Mouse (Mus musculus) limb, embryonic 11.5 days (tissue): Measurements from ENCODE around the gene Mpl. TPM values are rescaled to one million over a fixed set of nuclear protein-coding genes. Genes with fewer than 3 reads are reported as not detected.
A peak's percentile ranks its signal among the peaks of the same experiment; 100 is the strongest.

Source experiments
- ATAC-seq: fragments of 200-750 bp; cut with Nextera tagmentation; 2 replicates; pipeline ENCODE4 v1.8.0; 2017; ENCODE audit warnings: low read depth; ENCODE audit not compliant: insufficient number of reproducible peaks, low FRiP score, low TSS enrichment
- DNase-seq: peaks from one replicate; pipeline ENCODE4 v3.0.0-alpha.2; 2015; ENCODE audit warnings: low spot score
- H3K27ac ChIP-seq: fragments of 300-500 bp; sonication (generic); replicated peaks from 2 replicates; pipeline ENCODE4 v1.5.1; 2014; ENCODE audit warnings: low read depth, mild to moderate bottlenecking, low read length
- H3K27me3 ChIP-seq: fragments of 300-500 bp; sonication (generic); 2 replicates; pipeline ENCODE4 v1.6.1; 2014; ENCODE audit warnings: mild to moderate bottlenecking, low read length, mixed read lengths; ENCODE audit not compliant: control insufficient read depth, insufficient read depth
- H3K36me3 ChIP-seq: fragments of 300-500 bp; sonication (generic); 2 replicates; pipeline ENCODE4 v1.6.1; 2014; ENCODE audit warnings: mild to moderate bottlenecking, low read length, moderate library complexity, mixed read lengths; ENCODE audit not compliant: control insufficient read depth, insufficient read depth
- H3K4me1 ChIP-seq: fragments of 300-500 bp; sonication (generic); 2 replicates; pipeline ENCODE4 v1.6.1; 2014; ENCODE audit warnings: low read length, mixed read lengths; ENCODE audit not compliant: control insufficient read depth, insufficient read depth
- H3K4me2 ChIP-seq: fragments of 300-500 bp; sonication (generic); 2 replicates; pipeline ENCODE4 v1.6.1; 2014; ENCODE audit warnings: low read depth, mild to moderate bottlenecking, moderate library complexity; ENCODE audit not compliant: severe bottlenecking
- H3K4me3 ChIP-seq: fragments of 300-500 bp; sonication (generic); 2 replicates; pipeline ENCODE4 v1.5.1; 2014; ENCODE audit warnings: low read depth, low read length
- H3K9ac ChIP-seq: fragments of 300-500 bp; sonication (generic); 2 replicates; pipeline ENCODE4 v1.6.1; 2014; ENCODE audit warnings: mild to moderate bottlenecking, low read length
- H3K9me3 ChIP-seq: fragments of 300-500 bp; sonication (generic); 2 replicates; pipeline ENCODE4 v1.6.1; 2016; ENCODE audit warnings: low read length; ENCODE audit not compliant: control insufficient read depth
- WGBS: fragments of 180-500 bp; shearing (Covaris S2); extraction: QIAGEN DNeasy Blood & Tissue Kit; methylation state at CpG from one replicate; pipeline ENCODE4 v1.1.7; 2014; 5-methylcytosine and 5-hydroxymethylcytosine counted together
- polyA plus RNA-seq: library from polyadenylated mRNA; unstranded; fragments of >200 nt; fragmentation: Nextera tagmentation; extraction: Ambion mirVana; gene quantifications from 2 replicates; pipeline ENCODE4 v1.2.1, GENCODE M21; 2014

The Mpl gene
- polyA plus RNA-seq: 1.3 TPM in 2 replicates

GRCm38 (mm10) chr4:118457345-118457975 is at the start of gene Mpl:
Mpl (minus strand) TSS chr4:118457513.
- Histone ChIP-seq H3K9ac (no peak within 1 kb of the TSS), H3K27ac (no peak within 1 kb of the TSS), H3K4me3 (no peak within 1 kb of the TSS), H3K9me3 (no peaks in the 10 kb centered on the region), H3K4me1 (no peaks in the 10 kb centered on the region), H3K4me2 (no peak within 1 kb of the TSS), H3K36me3 (no peaks in the 10 kb centered on the region), H3K27me3 (no peaks in the 10 kb centered on the region)
- DNase-seq (no peak), ATAC-seq (no peak)
- WGBS: 74% methylated on average over 9 of the region's 9 CpGs

- WGBS: 82% methylated on average over 3 of the region's 3 CpGs
- Histone ChIP-seq H3K4me2 (no peak overlapping the region), H3K4me1 (no peaks in the 10 kb centered on the region), H3K9ac (no peak overlapping the region), H3K4me3 (no peak overlapping the region), H3K36me3 (no peaks in the 10 kb centered on the region), H3K9me3 (no peaks in the 10 kb centered on the region), H3K27me3 (no peaks in the 10 kb centered on the region), H3K27ac (no peak overlapping the region)
- ATAC-seq: no peak
- no peak for DNase-seq
These were observed 48.2 kb upstream of the Mpl start for GRCm38 (mm10) chr4:118505551-118505950.

- H3K27ac ChIP-seq: no peak overlapping the region
- 61% methylated on average over 9 of the region's 9 CpGs for whole genome bisulfite sequencing
- no peaks in the 10 kb centered on the region for H3K4me1 ChIP-seq
- H3K4me2 ChIP-seq: no peak overlapping the region
- H3K4me3 ChIP-seq: no peak overlapping the region
- no peak overlapping the region for H3K9ac ChIP-seq
- H3K27me3 ChIP-seq: no peaks in the 10 kb centered on the region
- H3K9me3 ChIP-seq: no peaks in the 10 kb centered on the region
- no peak for DNase-seq
- no peaks in the 10 kb centered on the region for H3K36me3 ChIP-seq
- no peak for ATAC-seq
These were observed 43.5 kb upstream of the Mpl start for GRCm38 (mm10) chr4:118500792-118501191.

- Histone ChIP-seq H3K27me3 (no peaks in the 10 kb centered on the region), H3K9me3 (no peaks in the 10 kb centered on the region), H3K27ac (no peak overlapping the region), H3K9ac (no peak overlapping the region), H3K4me3 (no peak overlapping the region), H3K4me2 (no peak overlapping the region), H3K4me1 (no peaks in the 10 kb centered on the region), H3K36me3 (no peaks in the 10 kb centered on the region)
- WGBS: 44% methylated on average over 6 of the region's 6 CpGs
- ATAC-seq: no peak
- no peak for DNase-seq
These were observed 42.9 kb upstream of the Mpl start for GRCm38 (mm10) chr4:118500171-118500724.

GRCm38 (mm10) chr4:118490461-118490860 is 33.1 kb upstream of the Mpl start:
- 92% methylated on average over 10 of the region's 10 CpGs for WGBS
- no peak for DNase-seq
- Histone ChIP-seq H3K36me3 (no peaks in the 10 kb centered on the region), H3K4me3 (no peak overlapping the region), H3K4me1 (no peaks in the 10 kb centered on the region), H3K9me3 (no peaks in the 10 kb centered on the region), H3K4me2 (no peak overlapping the region), H3K9ac (no peak overlapping the region), H3K27me3 (no peaks in the 10 kb centered on the region), H3K27ac (no peak overlapping the region)
- no peak for ATAC-seq

GRCm38 (mm10) chr4:118489717-118490132 is 32.4 kb upstream of the Mpl start, which contains the start of gene Tie1:
Tie1 (minus strand) TSS chr4:118490061.
- WGBS: 82% methylated on average over 8 of the region's 8 CpGs
- no peak within 1 kb of the TSS for H3K4me3 ChIP-seq
- no peaks in the 10 kb centered on the region for H3K9me3 ChIP-seq
- ATAC-seq (no peak), DNase-seq (no peak)
- H3K4me1 ChIP-seq: no peaks in the 10 kb centered on the region
- H3K4me2 ChIP-seq: no peak within 1 kb of the TSS
- H3K9ac ChIP-seq: no peak within 1 kb of the TSS
- H3K36me3 ChIP-seq: no peaks in the 10 kb centered on the region
- no peaks in the 10 kb centered on the region for H3K27me3 ChIP-seq
- H3K27ac ChIP-seq: no peak within 1 kb of the TSS

- Histone ChIP-seq H3K27me3 (no peaks in the 10 kb centered on the region), H3K9me3 (no peaks in the 10 kb centered on the region), H3K4me3 (no peak overlapping the region), H3K9ac (no peak overlapping the region), H3K4me1 (0 out of 2 replicates have a peak, but pooled peaks cover 4% of the 10 kb centered on the region), H3K36me3 (no peaks in the 10 kb centered on the region), H3K27ac (no peak overlapping the region; the same call in 1 of the 2 replicates), H3K4me2 (no peak overlapping the region)
- DNase-seq (peak; percentile 38), ATAC-seq (peak; percentile 58; the same call in 1 of the 2 replicates)
- 39% methylated on average over 15 of the region's 15 CpGs for WGBS
These were observed 19.6 kb upstream of the Mpl start for GRCm38 (mm10) chr4:118476773-118477530.

- no peaks in the 10 kb centered on the region for H3K27me3 ChIP-seq
- H3K9ac ChIP-seq: no peak overlapping the region
These were observed 15.4 kb upstream of the Mpl start for GRCm38 (mm10) chr4:118472687-118473086.

More at GRCm38 (mm10) chr4:118472687-118473086, 15.4 kb upstream of the Mpl start:
- Histone ChIP-seq H3K4me2 (no peak overlapping the region), H3K4me3 (no peak overlapping the region), H3K27ac (no peak overlapping the region), H3K4me1 (0 out of 2 replicates have a peak, but pooled peaks cover 4% of the 10 kb centered on the region), H3K9me3 (no peaks in the 10 kb centered on the region), H3K36me3 (no peaks in the 10 kb centered on the region)
- 90% methylated on average over 11 of the region's 11 CpGs for WGBS
- no peak for DNase-seq
- ATAC-seq: no peak
